Mouse (Mus musculus) forebrain, embryonic 13.5 days (tissue): ENCODE data around the gene Pepd. TPM values are rescaled to one million over a fixed set of nuclear protein-coding genes. Genes with fewer than 3 reads are reported as not detected.

Experiments
- ATAC-seq: fragments of 200-750 bp; cut with Nextera tagmentation; 2 replicates; pipeline ENCODE4 v1.8.0; 2017
- H3K27ac ChIP-seq: fragments of 300-500 bp; sonication (generic); 2 replicates; pipeline ENCODE4 v1.5.1; 2015; ENCODE audit warnings: inconsistent platforms, mild to moderate bottlenecking, moderate library complexity
- H3K27me3 ChIP-seq: fragments of 300-500 bp; sonication (generic); 2 replicates; pipeline ENCODE4 v1.6.1; 2015; ENCODE audit warnings: mild to moderate bottlenecking, inconsistent platforms
- H3K36me3 ChIP-seq: fragments of 300-500 bp; sonication (generic); 2 replicates; pipeline ENCODE4 v1.6.1; 2015; ENCODE audit warnings: mild to moderate bottlenecking, inconsistent platforms; ENCODE audit not compliant: poor library complexity, severe bottlenecking
- H3K4me1 ChIP-seq: fragments of 300-500 bp; sonication (generic); 2 replicates; pipeline ENCODE4 v1.6.1; 2015; ENCODE audit warnings: inconsistent platforms
- H3K4me2 ChIP-seq: fragments of 300-500 bp; sonication (generic); 2 replicates; pipeline ENCODE4 v1.6.1; 2015; ENCODE audit warnings: inconsistent platforms, mild to moderate bottlenecking, moderate library complexity
- H3K4me3 ChIP-seq: fragments of 300-500 bp; sonication (generic); 2 replicates; pipeline ENCODE4 v1.5.1; 2015; ENCODE audit warnings: mild to moderate bottlenecking, inconsistent platforms
- H3K9ac ChIP-seq: fragments of 300-500 bp; sonication (generic); 2 replicates; pipeline ENCODE4 v1.6.1; 2015; ENCODE audit warnings: mild to moderate bottlenecking, inconsistent platforms
- H3K9me3 ChIP-seq: fragments of 300-500 bp; sonication (generic); replicated peaks from 2 replicates; pipeline ENCODE4 v1.6.1; 2016; ENCODE audit warnings: inconsistent platforms
- WGBS: fragments of 180-500 bp; shearing (Covaris S2); methylation state at CpG from one replicate; pipeline ENCODE4 v1.1.7; 2015; 5-methylcytosine and 5-hydroxymethylcytosine counted together
- polyA plus RNA-seq: library from polyadenylated mRNA; unstranded; fragments of >200 nt; fragmentation: Nextera tagmentation; extraction: Ambion mirVana; gene quantifications from 2 replicates; pipeline ENCODE4 v1.2.1, GENCODE M21; 2015

Gene Pepd
- polyA plus RNA-seq, 1 experiment from 2014 or later, result 46.5 TPM

- no peak for ATAC-seq
- Histone ChIP-seq H3K4me3 (no peak overlapping the region), H3K4me2 (no peak overlapping the region), H3K27ac (no peak overlapping the region), H3K27me3 (no peaks in the 10 kb centered on the region), H3K36me3 (peaks cover 38% of the 10 kb centered on the region), H3K4me1 (peaks cover 8% of the 10 kb centered on the region; the same call in 1 of the 2 replicates), H3K9me3 (no peaks in the 10 kb centered on the region), H3K9ac (no peak overlapping the region)
- 91% methylated on average over 4 of the region's 4 CpGs for WGBS
Measured at GRCm38 (mm10) chr7:35035565-35035964, 123.4 kb downstream of the Pepd start.

GRCm38 (mm10) chr7:35036266-35036731 is 124.1 kb downstream of the Pepd start:
- WGBS, result 55% methylated on average over 5 of the region's 5 CpGs
- no peaks in the 10 kb centered on the region for H3K9me3 ChIP-seq
- no peak overlapping the region for H3K4me2 ChIP-seq
- H3K4me1 ChIP-seq, result peaks cover 8% of the 10 kb centered on the region; the same call in 1 of the 2 replicates
- peak; percentile 44; the same call in 1 of the 2 replicates for ATAC-seq
- no peak overlapping the region for H3K4me3 ChIP-seq
- peak overlapping the region; percentile 36; the same call in 1 of the 2 replicates for H3K27ac ChIP-seq
- peaks cover 41% of the 10 kb centered on the region for H3K36me3 ChIP-seq
- H3K9ac ChIP-seq, result no peak overlapping the region
- no peaks in the 10 kb centered on the region for H3K27me3 ChIP-seq

DNA sequence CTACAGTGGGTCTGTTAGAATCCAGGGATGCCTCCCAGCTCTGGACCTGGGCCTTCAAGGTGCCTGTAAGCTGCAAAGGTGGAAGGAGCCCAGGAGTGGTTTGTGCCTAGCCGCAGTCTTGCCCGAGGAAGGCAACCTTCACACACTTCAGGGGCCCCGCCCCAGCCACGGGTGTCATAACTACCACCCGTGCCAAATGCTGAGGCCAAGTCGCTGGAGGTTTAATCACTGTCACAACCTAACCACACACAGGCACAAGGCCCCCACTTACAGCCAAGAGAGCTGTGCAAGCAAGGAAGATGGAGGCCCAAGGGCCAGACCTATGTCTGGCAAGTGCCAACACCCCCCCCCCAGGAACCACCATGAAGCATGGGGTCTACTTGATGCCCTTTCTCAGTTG is 125.2 kb downstream of the Pepd start:
- H3K9me3 ChIP-seq, result no peaks in the 10 kb centered on the region
- H3K36me3 ChIP-seq, result peaks cover 31% of the 10 kb centered on the region
- 94% methylated on average over 6 of the region's 6 CpGs for WGBS
- ATAC-seq, result no peak
- peaks cover 8% of the 10 kb centered on the region; the same call in 1 of the 2 replicates for H3K4me1 ChIP-seq
- no peaks in the 10 kb centered on the region for H3K27me3 ChIP-seq
- no peak overlapping the region for H3K4me2 ChIP-seq
- H3K27ac ChIP-seq, result no peak overlapping the region
- no peak overlapping the region for H3K4me3 ChIP-seq
- H3K9ac ChIP-seq, result no peak overlapping the region

DNA sequence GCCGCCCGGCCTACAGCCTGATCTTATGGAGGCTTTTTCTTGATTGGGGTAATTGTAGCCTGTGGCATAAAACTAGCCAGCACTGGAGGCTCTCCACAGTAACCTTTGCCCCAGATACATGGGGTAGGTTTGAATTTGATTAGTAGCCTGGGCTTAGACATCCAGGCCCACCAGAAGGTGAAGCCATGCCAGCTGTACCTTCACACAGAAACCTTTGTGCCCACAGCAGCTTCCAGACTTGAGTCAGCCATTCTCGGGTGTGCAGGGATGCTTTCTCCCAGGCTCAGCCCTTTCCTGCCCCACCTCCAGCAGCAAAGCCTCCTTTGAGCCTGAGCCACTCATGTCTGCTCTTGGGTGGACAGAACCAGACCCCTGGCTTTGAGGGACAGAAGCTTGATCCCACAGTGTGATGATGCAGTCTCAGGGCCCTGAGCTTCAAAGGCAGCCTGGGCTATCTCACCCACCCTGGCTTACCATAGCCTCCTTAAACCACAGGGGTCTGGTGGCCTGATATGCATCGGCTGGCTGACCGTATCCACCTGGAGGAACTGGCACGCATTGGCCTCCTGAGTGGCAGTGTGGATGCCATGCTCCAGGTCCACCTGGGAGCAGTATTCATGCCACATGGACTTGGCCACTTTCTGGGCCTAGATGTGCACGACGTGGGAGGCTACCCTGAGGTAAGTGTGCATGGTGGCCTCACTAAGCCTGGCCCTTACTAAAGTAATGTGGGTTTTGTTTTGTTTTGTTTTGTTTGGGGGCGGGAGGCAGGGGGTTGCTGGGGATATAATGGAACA is 128.2 kb downstream of the Pepd start:
- Histone ChIP-seq H3K27ac (no peak overlapping the region), H3K27me3 (no peaks in the 10 kb centered on the region), H3K4me1 (peaks cover 8% of the 10 kb centered on the region; the same call in 1 of the 2 replicates), H3K9me3 (no peaks in the 10 kb centered on the region), H3K9ac (no peak overlapping the region), H3K4me3 (no peak overlapping the region), H3K4me2 (no peak overlapping the region), H3K36me3 (peaks cover 46% of the 10 kb centered on the region)
- WGBS, result 94% methylated on average over 9 of the region's 9 CpGs
- ATAC-seq, result no peak

DNA sequence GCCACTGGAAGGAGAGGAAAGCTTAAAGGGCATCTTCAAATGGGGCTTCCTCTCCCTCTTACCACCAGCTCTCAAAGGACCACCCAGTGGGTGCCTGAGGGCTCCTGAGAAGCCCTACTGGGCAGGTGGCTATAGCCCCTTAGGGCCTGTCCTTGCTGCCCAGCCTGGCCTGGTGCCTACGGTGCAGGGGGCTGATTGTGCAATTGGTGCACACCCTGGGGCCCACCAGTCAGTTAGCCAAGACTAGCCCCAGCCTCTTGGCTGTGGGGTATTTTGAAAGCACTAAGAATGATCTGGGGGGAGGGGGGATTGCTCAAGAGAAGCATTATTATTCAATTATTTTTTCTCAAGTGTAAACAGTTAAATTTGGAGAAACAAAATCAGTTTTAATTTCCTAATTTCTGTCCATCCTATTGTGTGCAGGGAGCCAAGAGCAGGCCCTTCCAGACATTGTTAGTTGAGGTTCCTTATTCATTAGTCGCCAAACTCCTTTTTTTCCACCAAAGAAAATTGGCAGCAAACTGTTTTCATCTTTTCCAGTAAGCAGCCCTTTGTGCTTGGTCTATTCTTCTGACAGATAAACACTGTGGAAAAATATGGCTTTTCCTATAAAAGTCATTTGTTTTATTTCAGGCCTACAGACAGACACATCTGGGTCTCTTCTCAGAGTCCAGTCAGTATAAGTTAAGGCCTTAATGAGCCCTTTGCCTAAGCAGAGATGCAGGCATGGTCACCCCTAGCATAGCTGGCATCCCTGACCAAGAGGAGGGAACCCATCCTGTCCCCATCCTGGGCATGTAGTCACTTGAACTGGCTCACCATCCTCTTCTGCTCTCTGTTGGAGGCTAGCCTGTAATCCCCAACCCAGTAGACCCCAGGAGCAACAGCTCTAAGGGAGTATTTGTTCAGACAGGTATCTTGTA is 129.4 kb downstream of the Pepd start:
- WGBS, result 69% methylated on average over 2 of the region's 2 CpGs
- no peak overlapping the region for H3K27ac ChIP-seq

GRCm38 (mm10) chr7:35042209-35042554 is 130.0 kb downstream of the Pepd start:
- H3K4me3 ChIP-seq, result no peak overlapping the region
- no peaks in the 10 kb centered on the region for H3K9me3 ChIP-seq
- no peaks in the 10 kb centered on the region for H3K4me1 ChIP-seq
- no peak for ATAC-seq
- no peak overlapping the region for H3K4me2 ChIP-seq
- no peaks in the 10 kb centered on the region for H3K27me3 ChIP-seq
- H3K27ac ChIP-seq, result no peak overlapping the region
- peaks cover 61% of the 10 kb centered on the region for H3K36me3 ChIP-seq
- H3K9ac ChIP-seq, result no peak overlapping the region

More for the DNA sequence above, 129.4 kb downstream of the Pepd start:
- no peak for ATAC-seq
- Histone ChIP-seq H3K4me3 (no peak overlapping the region), H3K9ac (no peak overlapping the region), H3K4me2 (no peak overlapping the region), H3K36me3 (peaks cover 57% of the 10 kb centered on the region), H3K27me3 (no peaks in the 10 kb centered on the region), H3K4me1 (peaks cover under 1% of the 10 kb centered on the region; the same call in 1 of the 2 replicates), H3K9me3 (no peaks in the 10 kb centered on the region)

DNA sequence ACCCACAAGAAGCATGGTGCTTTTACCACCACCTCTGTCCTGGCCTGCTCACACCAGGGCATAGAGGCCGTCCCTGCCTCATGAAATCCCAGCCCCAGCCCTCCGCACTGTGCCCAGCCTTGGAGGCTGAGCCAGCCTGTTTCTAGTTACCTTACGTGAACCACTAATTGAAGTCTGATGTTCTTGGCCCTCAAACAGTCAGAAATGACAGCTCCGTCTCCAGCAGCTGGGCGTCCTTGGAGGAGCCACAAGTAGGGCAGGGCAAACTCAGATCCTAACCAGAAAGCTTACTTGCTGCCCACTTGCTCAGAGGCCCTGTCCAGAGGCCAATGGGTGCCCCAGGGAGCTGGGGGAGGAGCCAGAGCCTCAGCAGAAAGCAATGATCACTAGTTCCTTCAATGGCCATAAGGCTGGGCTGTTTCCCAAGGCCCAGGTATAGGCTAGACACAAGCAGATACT is 130.6 kb downstream of the Pepd start:
- H3K9ac ChIP-seq, result no peak overlapping the region
- H3K4me2 ChIP-seq, result no peak overlapping the region
- no peaks in the 10 kb centered on the region for H3K9me3 ChIP-seq
- peaks cover 59% of the 10 kb centered on the region for H3K36me3 ChIP-seq
- 91% methylated on average over 5 of the region's 5 CpGs for WGBS
- H3K4me1 ChIP-seq, result no peaks in the 10 kb centered on the region
- ATAC-seq, result no peak
- H3K27ac ChIP-seq, result no peak overlapping the region
- H3K4me3 ChIP-seq, result no peak overlapping the region
- H3K27me3 ChIP-seq, result no peaks in the 10 kb centered on the region

DNA sequence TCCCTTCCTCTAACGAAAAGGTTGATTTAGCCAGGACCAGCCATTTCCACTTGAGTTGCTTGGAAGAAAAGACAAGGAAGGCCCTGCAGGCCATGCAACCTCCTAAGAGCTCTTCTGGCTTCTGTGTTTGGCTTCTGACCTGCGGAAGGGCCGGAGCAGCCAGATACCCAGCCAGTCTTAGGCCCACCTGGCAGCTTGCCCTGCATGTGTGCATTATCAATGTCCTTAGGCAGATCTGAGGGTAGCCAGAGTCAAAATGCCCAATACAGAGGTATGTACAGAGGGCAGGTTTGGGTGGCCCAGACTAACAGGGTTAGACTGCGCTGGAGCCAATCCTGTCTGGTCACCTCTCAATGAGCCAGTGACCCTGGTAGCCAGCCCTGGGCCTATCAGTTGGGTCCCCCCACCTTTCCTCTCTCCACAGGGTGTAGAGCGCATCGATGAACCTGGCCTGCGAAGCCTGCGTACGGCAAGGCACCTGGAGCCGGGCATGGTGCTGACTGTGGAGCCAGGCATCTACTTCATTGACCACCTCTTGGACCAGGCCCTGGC is 131.2 kb downstream of the Pepd start:
- H3K9me3 ChIP-seq, result no peaks in the 10 kb centered on the region
- 93% methylated on average over 10 of the region's 10 CpGs for WGBS
- H3K4me1 ChIP-seq, result no peaks in the 10 kb centered on the region
- H3K27ac ChIP-seq, result no peak overlapping the region
- no peak for ATAC-seq
- H3K36me3 ChIP-seq, result peaks cover 59% of the 10 kb centered on the region
- no peak overlapping the region for H3K4me2 ChIP-seq
- no peak overlapping the region for H3K4me3 ChIP-seq
- no peak overlapping the region for H3K9ac ChIP-seq
- H3K27me3 ChIP-seq, result no peaks in the 10 kb centered on the region

DNA sequence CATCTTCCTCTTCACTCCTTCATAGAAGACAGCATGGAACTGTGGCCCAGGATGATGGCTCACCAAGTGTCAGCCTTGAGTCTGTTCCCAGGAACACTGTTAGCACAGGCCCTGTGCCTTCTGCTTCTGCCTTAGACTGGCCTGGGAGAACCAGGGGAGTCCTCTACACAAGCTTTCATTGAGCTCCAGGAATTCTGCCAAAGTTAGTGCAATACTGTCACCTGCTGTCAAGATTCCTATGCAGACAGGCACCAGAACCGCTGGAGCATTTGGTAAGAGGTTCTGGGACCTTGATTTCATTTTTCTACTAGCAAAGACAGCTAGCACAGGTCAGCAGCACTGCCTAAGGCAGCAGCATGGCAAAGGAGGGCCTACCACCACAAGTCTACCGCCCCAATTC is 132.5 kb downstream of the Pepd start:
- H3K4me2 ChIP-seq, result no peak overlapping the region
- H3K9me3 ChIP-seq, result no peaks in the 10 kb centered on the region
- 96% methylated on average over 2 of the region's 2 CpGs for WGBS
- no peak for ATAC-seq
- H3K27ac ChIP-seq, result no peak overlapping the region
- H3K36me3 ChIP-seq, result peaks cover 63% of the 10 kb centered on the region
- H3K4me1 ChIP-seq, result no peaks in the 10 kb centered on the region
- no peak overlapping the region for H3K9ac ChIP-seq
- no peaks in the 10 kb centered on the region for H3K27me3 ChIP-seq
- no peak overlapping the region for H3K4me3 ChIP-seq

GRCm38 (mm10) chr7:35046091-35046490 is 133.9 kb downstream of the Pepd start:
- Histone ChIP-seq H3K27ac (no peak overlapping the region), H3K36me3 (peaks cover 67% of the 10 kb centered on the region), H3K4me3 (no peak overlapping the region), H3K27me3 (no peaks in the 10 kb centered on the region), H3K4me2 (no peak overlapping the region), H3K4me1 (no peaks in the 10 kb centered on the region), H3K9me3 (no peaks in the 10 kb centered on the region), H3K9ac (no peak overlapping the region)
- no peak for ATAC-seq
- 89% methylated on average over 4 of the region's 4 CpGs for WGBS

GRCm38 (mm10) chr7:35050540-35050939 is 138.4 kb downstream of the Pepd start:
- Histone ChIP-seq H3K4me2 (no peak overlapping the region), H3K27me3 (no peaks in the 10 kb centered on the region), H3K4me3 (no peak overlapping the region), H3K9ac (no peak overlapping the region), H3K27ac (no peak overlapping the region), H3K36me3 (peaks cover 33% of the 10 kb centered on the region), H3K4me1 (peaks cover 22% of the 10 kb centered on the region), H3K9me3 (no peaks in the 10 kb centered on the region)
- ATAC-seq, result no peak
- WGBS, result 84% methylated on average over 12 of the region's 12 CpGs

- peaks cover 17% of the 10 kb centered on the region for H3K36me3 ChIP-seq
- ATAC-seq, result no peak
- H3K4me2 ChIP-seq, result no peak overlapping the region
- no peaks in the 10 kb centered on the region for H3K9me3 ChIP-seq
- no peak overlapping the region for H3K27ac ChIP-seq
- 84% methylated on average over 3 of the region's 3 CpGs for WGBS
- H3K9ac ChIP-seq, result no peak overlapping the region
- H3K27me3 ChIP-seq, result no peaks in the 10 kb centered on the region
- H3K4me1 ChIP-seq, result peaks cover 28% of the 10 kb centered on the region
- H3K4me3 ChIP-seq, result no peak overlapping the region
Measured at GRCm38 (mm10) chr7:35053161-35053560, 141.0 kb downstream of the Pepd start.
